Mouse (Mus musculus): ENCODE results near the gene Lce3a. TPM values are rescaled to one million over a fixed set of nuclear protein-coding genes. Genes with fewer than 3 reads are reported as not detected.

The Lce3a gene
- total RNA-seq (2021): not detected in 2 replicates
- long read RNA-seq, experiment 1: 0 reads
- long read RNA-seq, experiment 2: 0 reads

GRCm38 (mm10) chr3:92926130-92926529 is at the start of gene Lce3a:
Gene Lce3a (minus strand): TSS chr3:92926230.
- no peak for DNase-seq

DNA sequence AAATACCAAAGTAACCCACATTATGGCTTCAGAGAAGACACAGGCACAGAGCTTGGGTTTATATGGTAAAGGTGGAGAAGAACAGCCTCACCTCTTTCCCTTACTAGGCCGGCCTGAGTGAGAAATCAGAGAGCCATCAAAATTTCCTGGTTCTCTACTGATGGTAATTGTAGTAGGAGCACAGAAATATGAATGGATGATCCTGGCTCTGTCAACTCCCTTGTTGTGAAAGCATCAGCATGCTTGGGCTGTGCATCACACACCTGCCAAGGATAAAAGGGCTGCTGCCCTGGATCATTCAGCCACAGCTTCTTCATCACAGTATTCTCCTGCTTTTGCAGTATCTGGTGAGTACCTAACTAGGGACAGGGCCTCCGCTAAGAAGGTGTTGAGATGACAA is 40.7 kb upstream of the Lce3a start, which contains the start of gene Lce3e:
Lce3e (plus strand) TSS at position 301 of the 400 bp plus-strand sequence.
- no peak for DNase-seq

DNA sequence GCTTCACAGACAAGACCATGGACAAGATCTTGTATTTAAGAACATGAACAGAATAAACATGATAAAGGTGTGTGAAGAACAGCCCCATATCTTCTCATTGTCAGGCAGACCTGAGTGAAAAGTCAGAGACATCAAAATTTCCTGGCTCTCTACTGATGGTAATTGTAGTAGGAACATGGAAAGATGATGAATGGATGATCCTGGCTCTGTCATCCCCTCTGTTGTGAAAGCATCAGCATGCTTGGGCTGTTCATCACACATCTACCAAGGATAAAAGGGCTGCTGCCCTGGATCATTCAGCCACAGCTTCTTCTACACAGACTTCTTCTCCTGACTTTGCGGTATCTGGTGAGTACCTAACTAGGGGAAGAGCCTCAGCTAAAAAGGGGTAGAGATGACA is 31.1 kb upstream of the Lce3a start, which contains the start of gene Lce3d:
Lce3d (plus strand) TSS at position 301 of the 400 bp plus-strand sequence.
- DNase-seq: no peak

- DNase-seq: no peak
These were observed 18.2 kb upstream of the Lce3a start, which contains the start of gene Lce3c for GRCm38 (mm10) chr3:92944186-92944585. Gene Lce3c (plus strand): TSS chr3:92944486.

DNA sequence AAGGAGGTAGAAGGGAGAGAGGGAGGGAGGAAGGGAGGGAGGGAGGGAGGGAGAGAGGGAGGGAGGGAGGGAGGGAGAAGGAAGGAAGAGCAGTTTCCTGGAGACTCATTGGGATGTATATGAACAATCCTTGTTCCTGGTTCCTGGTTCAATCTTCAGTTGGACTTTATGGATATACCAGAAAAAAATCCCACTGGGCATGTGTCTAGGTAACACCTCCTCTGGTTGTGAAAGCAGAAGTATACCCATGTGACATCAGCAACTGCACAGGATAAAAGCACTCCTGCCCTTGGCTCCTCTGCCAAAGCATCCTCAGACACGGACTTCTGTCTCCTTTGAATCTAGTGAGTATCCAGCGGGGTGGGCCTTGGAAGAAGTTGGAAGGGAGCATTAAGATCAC is 6.6 kb upstream of the Lce3a start, which contains the start of gene Lce3b:
Lce3b (plus strand) TSS at position 301 of the 400 bp plus-strand sequence.
- no peak for DNase-seq

- DNase-seq: peak; percentile 17
These were observed 5.7 kb downstream of the Lce3a start for GRCm38 (mm10) chr3:92920364-92920763.

- DNase-seq: peak; percentile 11
These were observed 18.5 kb downstream of the Lce3a start for GRCm38 (mm10) chr3:92907571-92907970.

DNA sequence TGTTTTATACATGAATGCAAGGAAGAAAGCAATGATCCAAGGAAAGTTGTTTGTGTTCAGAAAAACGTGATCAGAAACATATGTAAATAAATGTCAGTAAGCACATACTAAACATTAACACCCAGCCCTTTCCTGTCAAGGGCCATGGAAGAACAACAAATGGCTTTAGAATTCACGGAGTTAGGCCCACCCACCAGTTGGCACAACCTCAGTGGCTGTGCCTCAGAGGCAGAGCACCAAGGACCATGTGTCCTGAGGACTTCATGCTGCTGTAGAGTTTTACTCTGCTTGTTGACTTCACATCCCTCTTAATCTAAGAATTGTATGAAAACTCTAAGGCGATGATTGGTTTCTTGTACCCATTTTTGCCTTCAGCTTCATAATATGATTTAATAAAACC is 20.8 kb downstream of the Lce3a start:
- no peak for DNase-seq

DNA sequence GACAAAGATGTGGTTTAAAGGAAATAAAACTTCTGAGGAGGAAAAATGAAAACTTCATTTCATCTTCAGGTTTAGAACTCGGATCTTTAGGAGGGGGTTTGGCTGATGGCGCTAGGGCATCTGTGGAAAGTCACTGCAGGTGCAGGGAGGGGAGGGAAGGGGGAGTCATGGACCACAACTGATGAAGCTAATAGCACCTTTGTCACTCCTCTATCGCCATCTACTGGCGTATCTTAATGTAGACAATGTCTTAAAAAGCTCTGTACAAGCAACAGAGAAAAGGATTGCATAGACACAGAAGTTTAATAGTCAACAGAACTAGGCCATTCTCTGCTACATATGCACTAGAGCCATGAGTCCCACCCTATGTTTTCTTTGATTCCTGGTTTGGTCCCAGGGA is 22.4 kb downstream of the Lce3a start:
- no peak for DNase-seq

DNA sequence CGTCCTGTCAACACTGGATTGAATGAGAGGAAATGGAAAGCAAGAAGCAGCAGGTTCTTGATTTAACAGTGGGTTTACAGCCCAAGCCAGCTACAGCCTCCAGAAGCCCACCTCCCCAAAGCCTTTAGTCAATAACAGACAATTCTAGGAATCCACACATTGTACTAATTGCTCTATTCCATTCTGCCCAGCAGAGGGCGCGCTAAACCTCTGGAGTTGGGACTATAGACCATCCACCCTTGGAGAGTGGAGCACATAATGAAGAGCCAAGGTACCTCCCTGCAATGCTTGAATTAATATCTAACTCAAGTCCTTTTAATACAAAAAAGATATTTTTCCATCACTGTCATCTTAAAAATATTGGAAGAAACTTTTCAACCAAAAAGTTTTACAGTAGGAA is 23.0 kb downstream of the Lce3a start:
- DNase-seq: peak; percentile 51

DNA sequence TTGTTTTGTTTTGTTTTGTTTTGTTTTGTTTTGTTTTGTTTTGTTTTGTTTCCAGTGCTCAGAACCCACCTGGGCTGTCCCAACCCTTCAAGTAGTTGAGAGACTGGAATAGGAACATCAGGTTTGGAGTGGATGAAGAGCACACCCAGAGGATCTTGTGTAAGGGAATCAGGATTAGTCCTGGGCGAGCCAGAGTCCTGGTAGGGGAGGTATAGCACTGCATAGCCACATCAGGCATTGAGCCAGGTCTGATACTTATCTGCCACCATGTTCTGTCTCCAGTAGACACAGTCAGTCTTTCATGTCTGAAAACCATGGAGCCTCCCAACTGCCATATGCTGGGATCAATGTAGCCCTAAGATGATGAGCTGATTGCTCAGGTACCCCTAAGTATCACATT is 31.5 kb downstream of the Lce3a start:
- DNase-seq: no peak

GRCm38 (mm10) chr3:92894063-92894462 is 32.0 kb downstream of the Lce3a start:
- DNase-seq: peak; percentile 11

Other genes starting within 250 kb of the Lce3a start
- not detected in 2 replicates for gene Lce1c, start 247.0 kb downstream of the Lce3a start, total RNA-seq (2021)
- not detected in 2 replicates for gene Lce1d, start 239.0 kb downstream of the Lce3a start, total RNA-seq (2021)
- gene Lce1e, start 217.2 kb downstream of the Lce3a start, total RNA-seq (2021): not detected in 2 replicates
- not detected in 2 replicates for gene Lce1f, start 205.9 kb downstream of the Lce3a start, total RNA-seq (2021)
- gene Gm38119, start 187.1 kb downstream of the Lce3a start, total RNA-seq (2021): not detected in 2 replicates
- not detected in 2 replicates for gene Lce1g, start 173.9 kb downstream of the Lce3a start, total RNA-seq (2021)
- not detected in 2 replicates for gene Lce1h, start 161.2 kb downstream of the Lce3a start, total RNA-seq (2021)
- gene Lce1i, start 147.3 kb downstream of the Lce3a start, total RNA-seq (2021): not detected in 2 replicates
- gene Lce1j, start 135.7 kb downstream of the Lce3a start, total RNA-seq (2021): not detected in 2 replicates
- not detected in 2 replicates for gene Lce1k, start 118.3 kb downstream of the Lce3a start, total RNA-seq (2021)
- gene Kprp, start 99.0 kb downstream of the Lce3a start, total RNA-seq (2021): not detected in 2 replicates
- not detected in 2 replicates for gene Lce1l, start 74.9 kb downstream of the Lce3a start, total RNA-seq (2021)
- not detected in 2 replicates for gene 2310050C09Rik, start 56.0 kb downstream of the Lce3a start, total RNA-seq (2021)
- gene Lce3b, start 6.7 kb upstream of the Lce3a start, total RNA-seq (2021): not detected in 2 replicates
- gene Lce3c, start 18.3 kb upstream of the Lce3a start, total RNA-seq (2021): not detected in 2 replicates
- gene Lce3d, start 31.2 kb upstream of the Lce3a start, total RNA-seq (2021): not detected in 2 replicates
- gene Lce3e, start 40.8 kb upstream of the Lce3a start, total RNA-seq (2021): not detected in 2 replicates
- not detected in 2 replicates for gene Lce3f, start 66.0 kb upstream of the Lce3a start, total RNA-seq (2021)
- gene Crct1, start 89.5 kb upstream of the Lce3a start, total RNA-seq (2021): not detected in 2 replicates
- not detected in 2 replicates for gene Lce1m, start 92.8 kb upstream of the Lce3a start, total RNA-seq (2021)
- gene Gm4858, start 142.6 kb upstream of the Lce3a start, total RNA-seq (2021): not detected in 2 replicates
- not detected in 2 replicates for gene Crnn, start 218.6 kb upstream of the Lce3a start, total RNA-seq (2021)

Measured in adrenal gland, postnatal 14 days (tissue).